Mouse (Mus musculus) small intestine, adult 2 months (tissue): Measurements from ENCODE around the gene Asna1. TPM values are rescaled to one million over a fixed set of nuclear protein-coding genes. Genes with fewer than 3 reads are reported as not detected.

ENCODE experiments used
- H3K27ac ChIP-seq: fragments of 200-500 bp; 2 replicates; pipeline ENCODE4 v1.5.1; 2012; ENCODE audit warnings: low read depth, low read length, control low read depth, inconsistent platforms; ENCODE audit not compliant: insufficient read depth
- H3K27me3 ChIP-seq: fragments of 200-500 bp; 2 replicates; pipeline ENCODE4 v1.6.1; 2012; ENCODE audit warnings: mild to moderate bottlenecking, moderate library complexity, low read length, inconsistent platforms; ENCODE audit not compliant: control insufficient read depth, insufficient read depth
- H3K36me3 ChIP-seq: fragments of 200-500 bp; 2 replicates; pipeline ENCODE4 v1.6.1; 2012; ENCODE audit warnings: mild to moderate bottlenecking, low read length, control low read depth, inconsistent platforms; ENCODE audit not compliant: control insufficient read depth, insufficient read depth
- H3K4me1 ChIP-seq: fragments of 200-500 bp; 2 replicates; pipeline ENCODE4 v1.6.1; 2012; ENCODE audit warnings: low read length, inconsistent platforms, mixed read lengths; ENCODE audit not compliant: control insufficient read depth, insufficient read depth, insufficient read length
- H3K4me3 ChIP-seq: fragments of 200-500 bp; 2 replicates; pipeline ENCODE4 v1.5.1; 2012; ENCODE audit warnings: low read depth, mild to moderate bottlenecking, control low read depth, inconsistent platforms, low read length, moderate library complexity
- CTCF ChIP-seq: fragments of 200-500 bp; IDR thresholded peaks from 2 replicates; pipeline ENCODE4 v1.5.1; 2012; ENCODE audit warnings: low read depth, mild to moderate bottlenecking, control low read depth, inconsistent platforms, low read length, moderate library complexity, mixed read lengths; ENCODE audit not compliant: insufficient replicate concordance, insufficient read length; ENCODE audit errors: extremely low read depth
- POLR2A ChIP-seq: fragments of 200-500 bp; IDR thresholded peaks from 2 replicates; pipeline ENCODE4 v1.6.1; 2012; ENCODE audit warnings: low read depth, mild to moderate bottlenecking, control low read depth, inconsistent platforms, low read length, moderate library complexity
- WGBS: fragments of 180-500 bp; shearing (Covaris S2); methylation state at CpG from one replicate; pipeline ENCODE4 v1.1.7; 2018; 5-methylcytosine and 5-hydroxymethylcytosine counted together
- polyA plus RNA-seq: library from polyadenylated mRNA; depleted of rRNA; stranded (reverse); fragments of >200 nt; gene quantifications from 2 replicates; pipeline ENCODE4 v1.2.3, GENCODE M21; 2012

Gene Asna1
- polyA plus RNA-seq, 1 experiment = 128 TPM

GRCm38 (mm10) chr8:85023846-85024245 is 1.2 kb downstream of the Asna1 start:
- Histone ChIP-seq H3K27me3 (no peaks in the 10 kb centered on the region), H3K4me3 (no peak overlapping the region), H3K4me1 (peaks cover 19% of the 10 kb centered on the region), H3K36me3 (peaks cover 27% of the 10 kb centered on the region), H3K27ac (no peak overlapping the region)
- TF ChIP-seq POLR2A (no peak), CTCF (no peak)
- 89% methylated on average over 3 of the region's 3 CpGs for WGBS

GRCm38 (mm10) chr8:85021514-85022055 is 3.5 kb downstream of the Asna1 start:
- H3K4me3 ChIP-seq = no peak overlapping the region
- no peak overlapping the region for H3K27ac ChIP-seq
- WGBS = 95% methylated on average over 3 of the region's 3 CpGs
- peaks cover 11% of the 10 kb centered on the region; the same call in 1 of the 2 replicates for H3K4me1 ChIP-seq
- no peaks in the 10 kb centered on the region for H3K27me3 ChIP-seq
- peaks cover 34% of the 10 kb centered on the region for H3K36me3 ChIP-seq
- no peak for TF ChIP-seq CTCF
- TF ChIP-seq POLR2A = no peak

GRCm38 (mm10) chr8:85017209-85017608 is 7.9 kb downstream of the Asna1 start:
- Histone ChIP-seq H3K36me3 (peaks cover 32% of the 10 kb centered on the region), H3K4me1 (peaks cover 3% of the 10 kb centered on the region; the same call in 1 of the 2 replicates), H3K27ac (no peak overlapping the region), H3K4me3 (no peak overlapping the region), H3K27me3 (peaks cover 10% of the 10 kb centered on the region; the same call in 1 of the 2 replicates)
- 71% methylated on average over 5 of the region's 5 CpGs for WGBS
- TF ChIP-seq POLR2A (no peak), CTCF (no peak)

GRCm38 (mm10) chr8:85016724-85017123 is 8.4 kb downstream of the Asna1 start:
- Histone ChIP-seq H3K27ac (no peak overlapping the region), H3K27me3 (peaks cover 10% of the 10 kb centered on the region), H3K36me3 (peaks cover 31% of the 10 kb centered on the region), H3K4me3 (no peak overlapping the region), H3K4me1 (peaks cover 3% of the 10 kb centered on the region; the same call in 1 of the 2 replicates)
- TF ChIP-seq CTCF (no peak), POLR2A (no peak)
- WGBS = 50% methylated on average over 10 of the region's 10 CpGs

- 63% methylated on average over 2 of the region's 2 CpGs for WGBS
- H3K27ac ChIP-seq = no peak within 1 kb of the TSS
- TF ChIP-seq POLR2A (no peak), CTCF (no peak)
Measured at GRCm38 (mm10) chr8:85014431-85014830, 10.7 kb downstream of the Asna1 start, which contains the start of gene Best2. Gene Best2, minus strand, starts transcription at chr8:85014531.

GRCm38 (mm10) chr8:85013230-85013840 is 11.7 kb downstream of the Asna1 start:
- H3K4me3 ChIP-seq = peak overlapping the region; percentile 54
- H3K27me3 ChIP-seq = peaks cover 16% of the 10 kb centered on the region
- peaks cover 3% of the 10 kb centered on the region; the same call in 1 of the 2 replicates for H3K4me1 ChIP-seq
- 6% methylated on average over 26 of the region's 26 CpGs for WGBS
- peaks cover 2% of the 10 kb centered on the region for H3K36me3 ChIP-seq
- H3K27ac ChIP-seq = no peak overlapping the region
- TF ChIP-seq POLR2A (no peak), CTCF (peak; percentile 58; the same call in 1 of the 2 replicates)

More at GRCm38 (mm10) chr8:85014431-85014830, 10.7 kb downstream of the Asna1 start, which contains the start of gene Best2:
- H3K4me1 ChIP-seq = peaks cover 3% of the 10 kb centered on the region; the same call in 1 of the 2 replicates
- H3K4me3 ChIP-seq = peak within 1 kb of the TSS; percentile 54
- peaks cover 12% of the 10 kb centered on the region for H3K36me3 ChIP-seq
- H3K27me3 ChIP-seq = peaks cover 16% of the 10 kb centered on the region

- TF ChIP-seq POLR2A (no peak), CTCF (no peak)
- H3K27ac ChIP-seq = no peak overlapping the region
- H3K27me3 ChIP-seq = peaks cover 16% of the 10 kb centered on the region
- WGBS = 10% methylated on average over 28 of the region's 28 CpGs
- no peak overlapping the region for H3K4me3 ChIP-seq
- no peaks in the 10 kb centered on the region for H3K36me3 ChIP-seq
- peaks cover 3% of the 10 kb centered on the region; the same call in 1 of the 2 replicates for H3K4me1 ChIP-seq
Measured at GRCm38 (mm10) chr8:85011242-85011641, 13.8 kb downstream of the Asna1 start.
